Mouse (Mus musculus): ENCODE measurements around the gene Mroh3. TPM values are rescaled to one million over a fixed set of nuclear protein-coding genes. Genes with fewer than 3 reads are reported as not detected.

Gene Mroh3
- polyA plus RNA-seq, 1 experiment from 2014 or later, result not detected

- Histone ChIP-seq H3K9ac (ENCODE audit: low read length) (no peak overlapping the region), H3K36me3 (ENCODE audit: control insufficient read depth, insufficient read depth, low read length) (peaks cover 14% of the 10 kb centered on the region), H3K27me3 (ENCODE audit: control insufficient read depth, insufficient read depth, low read length) (no peaks in the 10 kb centered on the region), H3K4me2 (ENCODE audit: low read depth) (no peak overlapping the region), H3K4me1 (ENCODE audit: control insufficient read depth, insufficient read depth, low read length) (peaks cover 27% of the 10 kb centered on the region), H3K27ac (ENCODE audit: low read depth, low read length) (no peak overlapping the region), H3K4me3 (ENCODE audit: low read depth, low read length) (no peak overlapping the region), H3K9me3 (ENCODE audit: control insufficient read depth, low read length) (no peaks in the 10 kb centered on the region)
- WGBS, result 98% methylated on average over 8 of the region's 8 CpGs
- DNase-seq (ENCODE audit: low spot score), result no peak
- no peak for ATAC-seq (ENCODE audit: insufficient read depth, low FRiP score, low TSS enrichment)
Observed at GRCm38 (mm10) chr1:136225846-136226245, 13.2 kb upstream of the Mroh3 start.

DNA sequence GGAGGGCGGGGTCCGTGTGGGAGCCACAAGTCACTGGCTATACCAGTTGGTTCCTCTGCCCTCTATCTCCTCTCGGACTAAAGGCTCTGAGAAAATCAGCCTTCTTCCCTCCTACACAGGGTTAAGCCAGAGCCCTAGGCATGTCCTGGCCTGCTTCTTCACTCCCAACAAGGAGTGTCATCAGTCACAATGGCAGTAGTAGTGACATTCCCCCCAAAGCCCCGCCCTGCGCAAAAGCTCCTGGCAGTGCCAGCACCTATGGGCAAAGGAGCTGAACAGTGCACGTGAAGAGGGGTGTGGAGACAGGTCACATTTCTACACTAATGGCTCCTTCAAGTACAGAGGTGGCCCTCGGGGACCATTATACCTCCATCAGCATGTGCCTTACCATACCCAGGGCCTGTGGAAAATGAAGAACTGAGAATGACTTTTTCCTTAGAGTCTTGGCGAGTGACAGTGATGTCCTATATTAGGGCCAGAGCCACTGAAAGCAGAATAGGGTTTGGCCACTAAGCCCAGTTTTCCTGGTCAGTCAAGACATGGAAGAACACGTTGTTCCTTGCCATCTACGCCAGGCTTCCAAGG is 11.2 kb upstream of the Mroh3 start:
- 83% methylated on average over 10 of the region's 10 CpGs for WGBS
- Histone ChIP-seq H3K9me3 (ENCODE audit: control insufficient read depth, low read length) (no peaks in the 10 kb centered on the region), H3K36me3 (ENCODE audit: control insufficient read depth, insufficient read depth, low read length) (peaks cover 19% of the 10 kb centered on the region)

DNA sequence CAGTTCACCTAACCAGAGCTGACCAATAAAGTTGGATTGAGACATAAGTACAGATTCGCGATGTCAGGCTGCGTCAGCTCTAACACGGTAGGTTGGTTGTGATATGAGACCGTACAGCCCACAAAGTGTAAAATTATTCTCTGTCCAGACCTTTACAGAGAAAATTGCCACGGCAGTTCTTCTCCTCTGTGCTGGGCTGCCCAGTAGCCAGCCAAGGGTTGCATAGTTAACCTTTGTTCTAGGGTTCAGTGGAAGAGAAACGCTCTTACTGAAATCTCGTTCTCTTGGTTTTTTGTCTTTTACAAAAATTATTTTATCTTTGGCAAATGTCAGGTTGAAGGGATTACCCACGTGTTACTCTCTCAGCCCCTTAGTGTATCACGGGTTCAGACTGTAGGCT is 9.8 kb upstream of the Mroh3 start:
- Histone ChIP-seq H3K36me3 (ENCODE audit: control insufficient read depth, insufficient read depth, low read length) (peaks cover 22% of the 10 kb centered on the region), H3K9me3 (ENCODE audit: control insufficient read depth, low read length) (no peaks in the 10 kb centered on the region), H3K4me2 (ENCODE audit: low read depth) (no peak overlapping the region), H3K27me3 (ENCODE audit: control insufficient read depth, insufficient read depth, low read length) (no peaks in the 10 kb centered on the region), H3K27ac (ENCODE audit: low read depth, low read length) (no peak overlapping the region), H3K4me1 (ENCODE audit: control insufficient read depth, insufficient read depth, low read length) (no peaks in the 10 kb centered on the region), H3K4me3 (ENCODE audit: low read depth, low read length) (no peak overlapping the region), H3K9ac (ENCODE audit: low read length) (no peak overlapping the region)
- DNase-seq (ENCODE audit: low spot score) (no peak), ATAC-seq (ENCODE audit: insufficient read depth, low FRiP score, low TSS enrichment) (no peak)
- 85% methylated on average over 10 of the region's 10 CpGs for WGBS

More for the DNA sequence above, 11.2 kb upstream of the Mroh3 start:
- H3K4me2 ChIP-seq (ENCODE audit: low read depth), result no peak overlapping the region
- DNase-seq (ENCODE audit: low spot score) (no peak), ATAC-seq (ENCODE audit: insufficient read depth, low FRiP score, low TSS enrichment) (no peak)
- H3K27ac ChIP-seq (ENCODE audit: low read depth, low read length), result no peak overlapping the region
- H3K9ac ChIP-seq (ENCODE audit: low read length), result no peak overlapping the region
- peaks cover 8% of the 10 kb centered on the region for H3K4me1 ChIP-seq (ENCODE audit: control insufficient read depth, insufficient read depth, low read length)
- no peak overlapping the region for H3K4me3 ChIP-seq (ENCODE audit: low read depth, low read length)
- no peaks in the 10 kb centered on the region for H3K27me3 ChIP-seq (ENCODE audit: control insufficient read depth, insufficient read depth, low read length)

GRCm38 (mm10) chr1:136220037-136220871 is 7.6 kb upstream of the Mroh3 start:
- Histone ChIP-seq H3K27me3 (ENCODE audit: control insufficient read depth, insufficient read depth, low read length) (no peaks in the 10 kb centered on the region), H3K4me1 (ENCODE audit: control insufficient read depth, insufficient read depth, low read length) (no peaks in the 10 kb centered on the region), H3K27ac (ENCODE audit: low read depth, low read length) (no peak overlapping the region), H3K9ac (ENCODE audit: low read length) (no peak overlapping the region), H3K9me3 (ENCODE audit: control insufficient read depth, low read length) (no peaks in the 10 kb centered on the region), H3K4me2 (ENCODE audit: low read depth) (no peak overlapping the region), H3K4me3 (ENCODE audit: low read depth, low read length) (no peak overlapping the region), H3K36me3 (ENCODE audit: control insufficient read depth, insufficient read depth, low read length) (peaks cover 22% of the 10 kb centered on the region)
- whole genome bisulfite sequencing, result 86% methylated on average over 10 of the region's 10 CpGs
- no peak for ATAC-seq (ENCODE audit: insufficient read depth, low FRiP score, low TSS enrichment)
- no peak for DNase-seq (ENCODE audit: low spot score)

GRCm38 (mm10) chr1:136214304-136214703 is 1.7 kb upstream of the Mroh3 start:
- no peaks in the 10 kb centered on the region for H3K27me3 ChIP-seq (ENCODE audit: control insufficient read depth, insufficient read depth, low read length)
- peaks cover 12% of the 10 kb centered on the region for H3K36me3 ChIP-seq (ENCODE audit: control insufficient read depth, insufficient read depth, low read length)
- H3K9ac ChIP-seq (ENCODE audit: low read length), result no peak overlapping the region
- H3K4me3 ChIP-seq (ENCODE audit: low read depth, low read length), result no peak overlapping the region
- ATAC-seq (ENCODE audit: insufficient read depth, low FRiP score, low TSS enrichment) (no peak), DNase-seq (ENCODE audit: low spot score) (no peak)
- no peaks in the 10 kb centered on the region for H3K4me1 ChIP-seq (ENCODE audit: control insufficient read depth, insufficient read depth, low read length)
- H3K9me3 ChIP-seq (ENCODE audit: control insufficient read depth, low read length), result no peaks in the 10 kb centered on the region
- H3K4me2 ChIP-seq (ENCODE audit: low read depth), result no peak overlapping the region
- WGBS, result 88% methylated on average over 15 of the region's 15 CpGs
- no peak overlapping the region for H3K27ac ChIP-seq (ENCODE audit: low read depth, low read length)

GRCm38 (mm10) chr1:136190033-136190432 is 22.6 kb downstream of the Mroh3 start:
- Histone ChIP-seq H3K27me3 (ENCODE audit: control insufficient read depth, insufficient read depth, low read length) (no peaks in the 10 kb centered on the region), H3K4me3 (ENCODE audit: low read depth, low read length) (no peak overlapping the region), H3K4me1 (ENCODE audit: control insufficient read depth, insufficient read depth, low read length) (no peaks in the 10 kb centered on the region), H3K4me2 (ENCODE audit: low read depth) (no peak overlapping the region), H3K36me3 (ENCODE audit: control insufficient read depth, insufficient read depth, low read length) (no peaks in the 10 kb centered on the region), H3K9ac (ENCODE audit: low read length) (no peak overlapping the region), H3K27ac (ENCODE audit: low read depth, low read length) (no peak overlapping the region), H3K9me3 (ENCODE audit: control insufficient read depth, low read length) (no peaks in the 10 kb centered on the region)
- 93% methylated on average over 5 of the region's 5 CpGs for WGBS
- no peak for DNase-seq (ENCODE audit: low spot score)
- ATAC-seq (ENCODE audit: insufficient read depth, low FRiP score, low TSS enrichment), result no peak

DNA sequence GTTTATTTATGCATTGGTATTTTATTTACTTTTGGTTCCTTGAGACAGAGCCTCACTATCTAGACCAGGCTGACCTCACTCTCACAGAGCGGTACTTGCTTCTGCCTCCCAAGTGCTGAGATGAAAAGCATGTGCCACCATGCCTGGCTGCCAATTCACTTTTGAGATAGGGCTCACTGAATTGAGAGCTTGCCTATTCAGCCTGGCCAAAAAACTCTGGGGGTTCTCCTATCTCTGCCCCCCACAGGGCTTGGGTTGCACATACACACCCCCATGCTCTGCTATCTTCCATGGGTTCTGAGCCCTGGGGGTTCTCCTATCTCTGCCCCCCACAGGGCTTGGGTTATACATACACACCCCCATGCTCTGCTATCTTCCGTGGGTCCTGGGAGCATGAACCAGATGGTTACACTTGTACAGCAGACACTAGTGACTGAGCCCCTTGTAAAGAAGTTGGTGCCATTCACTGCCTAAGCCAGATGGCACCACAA is 33.1 kb downstream of the Mroh3 start:
- Histone ChIP-seq H3K4me1 (ENCODE audit: control insufficient read depth, insufficient read depth, low read length) (no peaks in the 10 kb centered on the region), H3K9me3 (ENCODE audit: control insufficient read depth, low read length) (no peaks in the 10 kb centered on the region), H3K9ac (ENCODE audit: low read length) (no peak overlapping the region), H3K4me3 (ENCODE audit: low read depth, low read length) (no peak overlapping the region), H3K4me2 (ENCODE audit: low read depth) (no peak overlapping the region), H3K36me3 (ENCODE audit: control insufficient read depth, insufficient read depth, low read length) (peaks cover 3% of the 10 kb centered on the region), H3K27me3 (ENCODE audit: control insufficient read depth, insufficient read depth, low read length) (no peaks in the 10 kb centered on the region), H3K27ac (ENCODE audit: low read depth, low read length) (no peak overlapping the region)
- ATAC-seq (ENCODE audit: insufficient read depth, low FRiP score, low TSS enrichment) (no peak), DNase-seq (ENCODE audit: low spot score) (no peak)
- 75% methylated on average over 2 of the region's 2 CpGs for WGBS

GRCm38 (mm10) chr1:136178741-136179140 is 33.9 kb downstream of the Mroh3 start:
- no peak overlapping the region for H3K27ac ChIP-seq (ENCODE audit: low read depth, low read length)
- no peak overlapping the region for H3K9ac ChIP-seq (ENCODE audit: low read length)
- WGBS, result 54% methylated on average over 6 of the region's 6 CpGs
- no peak overlapping the region for H3K4me3 ChIP-seq (ENCODE audit: low read depth, low read length)
- no peaks in the 10 kb centered on the region for H3K27me3 ChIP-seq (ENCODE audit: control insufficient read depth, insufficient read depth, low read length)
- no peaks in the 10 kb centered on the region for H3K9me3 ChIP-seq (ENCODE audit: control insufficient read depth, low read length)
- no peak for DNase-seq (ENCODE audit: low spot score)
- H3K4me2 ChIP-seq (ENCODE audit: low read depth), result no peak overlapping the region
- peaks cover 6% of the 10 kb centered on the region for H3K4me1 ChIP-seq (ENCODE audit: control insufficient read depth, insufficient read depth, low read length)
- H3K36me3 ChIP-seq (ENCODE audit: control insufficient read depth, insufficient read depth, low read length), result peaks cover 3% of the 10 kb centered on the region
- ATAC-seq (ENCODE audit: insufficient read depth, low FRiP score, low TSS enrichment), result no peak

DNA sequence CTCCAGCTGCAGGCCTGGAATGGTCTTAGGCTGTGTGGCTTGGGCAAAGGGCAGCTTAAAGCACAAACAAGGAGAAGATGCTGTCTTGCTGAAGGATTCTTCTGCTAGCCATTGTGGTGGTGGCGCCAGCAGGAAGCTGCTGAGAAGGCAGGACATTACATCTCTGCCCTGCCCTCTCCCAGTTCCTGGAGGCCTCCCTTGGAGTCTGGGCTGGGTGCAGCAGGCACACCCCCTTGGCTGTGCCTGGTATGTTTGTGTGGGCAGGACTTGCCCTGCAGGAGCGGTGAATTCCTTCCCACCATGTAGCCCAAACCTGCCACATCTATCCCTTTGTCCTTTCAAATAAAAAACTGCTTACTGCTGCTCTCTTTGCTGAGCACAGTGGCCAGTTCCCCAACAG is 35.5 kb downstream of the Mroh3 start:
- DNase-seq (ENCODE audit: low spot score) (no peak), ATAC-seq (ENCODE audit: insufficient read depth, low FRiP score, low TSS enrichment) (no peak)
- 88% methylated on average over 2 of the region's 2 CpGs for WGBS
- Histone ChIP-seq H3K9ac (ENCODE audit: low read length) (no peak overlapping the region), H3K4me3 (ENCODE audit: low read depth, low read length) (no peak overlapping the region), H3K27ac (ENCODE audit: low read depth, low read length) (no peak overlapping the region), H3K27me3 (ENCODE audit: control insufficient read depth, insufficient read depth, low read length) (no peaks in the 10 kb centered on the region), H3K36me3 (ENCODE audit: control insufficient read depth, insufficient read depth, low read length) (peaks cover 8% of the 10 kb centered on the region), H3K4me2 (ENCODE audit: low read depth) (no peak overlapping the region), H3K4me1 (ENCODE audit: control insufficient read depth, insufficient read depth, low read length) (peaks cover 10% of the 10 kb centered on the region), H3K9me3 (ENCODE audit: control insufficient read depth, low read length) (no peaks in the 10 kb centered on the region)

All from neural tube, embryonic 11.5 days (tissue).